Mouse (Mus musculus) small intestine, adult 2 months (tissue): ENCODE results near the gene Rasal1. TPM values are rescaled to one million over a fixed set of nuclear protein-coding genes. Genes with fewer than 3 reads are reported as not detected.
A peak's percentile ranks its signal among the peaks of the same experiment; 100 is the strongest.

Experiments
- H3K27ac ChIP-seq: fragments of 200-500 bp; 2 replicates; pipeline ENCODE4 v1.5.1; 2012; ENCODE audit warnings: low read depth, low read length, control low read depth, inconsistent platforms; ENCODE audit not compliant: insufficient read depth
- H3K27me3 ChIP-seq: fragments of 200-500 bp; 2 replicates; pipeline ENCODE4 v1.6.1; 2012; ENCODE audit warnings: mild to moderate bottlenecking, moderate library complexity, low read length, inconsistent platforms; ENCODE audit not compliant: control insufficient read depth, insufficient read depth
- H3K36me3 ChIP-seq: fragments of 200-500 bp; 2 replicates; pipeline ENCODE4 v1.6.1; 2012; ENCODE audit warnings: mild to moderate bottlenecking, low read length, control low read depth, inconsistent platforms; ENCODE audit not compliant: control insufficient read depth, insufficient read depth
- H3K4me1 ChIP-seq: fragments of 200-500 bp; 2 replicates; pipeline ENCODE4 v1.6.1; 2012; ENCODE audit warnings: low read length, inconsistent platforms, mixed read lengths; ENCODE audit not compliant: control insufficient read depth, insufficient read depth, insufficient read length
- H3K4me3 ChIP-seq: fragments of 200-500 bp; 2 replicates; pipeline ENCODE4 v1.5.1; 2012; ENCODE audit warnings: low read depth, mild to moderate bottlenecking, control low read depth, inconsistent platforms, low read length, moderate library complexity
- CTCF ChIP-seq: fragments of 200-500 bp; IDR thresholded peaks from 2 replicates; pipeline ENCODE4 v1.5.1; 2012; ENCODE audit warnings: low read depth, mild to moderate bottlenecking, control low read depth, inconsistent platforms, low read length, moderate library complexity, mixed read lengths; ENCODE audit not compliant: insufficient replicate concordance, insufficient read length; ENCODE audit errors: extremely low read depth
- POLR2A ChIP-seq: fragments of 200-500 bp; IDR thresholded peaks from 2 replicates; pipeline ENCODE4 v1.6.1; 2012; ENCODE audit warnings: low read depth, mild to moderate bottlenecking, control low read depth, inconsistent platforms, low read length, moderate library complexity
- WGBS: fragments of 180-500 bp; shearing (Covaris S2); methylation state at CpG from one replicate; pipeline ENCODE4 v1.1.7; 2018; 5-methylcytosine and 5-hydroxymethylcytosine counted together
- polyA plus RNA-seq: library from polyadenylated mRNA; depleted of rRNA; stranded (reverse); fragments of >200 nt; gene quantifications from 2 replicates; pipeline ENCODE4 v1.2.3, GENCODE M21; 2012

Rasal1 gene
- polyA plus RNA-seq, 1 experiment: 1.7 TPM

GRCm38 (mm10) chr5:120612442-120612821, 36.2 kb upstream of the Rasal1 start, which contains the start of the genes Rita1 and Ddx54:
Rita1 (minus strand) TSS chr5:120612589.
Ddx54 (plus strand) TSS chr5:120612739.
- Histone ChIP-seq H3K27me3 (no peaks in the 10 kb centered on the region), H3K36me3 (0 out of 2 replicates have a peak, but pooled peaks cover 5% of the 10 kb centered on the region), H3K4me3 (peak within 1 kb of the TSS; percentile 78), H3K4me1 (peaks cover 7% of the 10 kb centered on the region), H3K27ac (peak within 1 kb of the TSS; percentile 92)
- TF ChIP-seq POLR2A (peak; percentile 12), CTCF (no peak)
- 1% methylated on average over 22 of the region's 22 CpGs for WGBS

GRCm38 (mm10) chr5:120612822-120613604, 35.6 kb upstream of the Rasal1 start:
- 1% methylated on average over 69 of the region's 69 CpGs for WGBS
- Histone ChIP-seq H3K4me1 (peaks cover 7% of the 10 kb centered on the region), H3K4me3 (peak overlapping the region; percentile 78), H3K27ac (peak overlapping the region; percentile 92), H3K27me3 (no peaks in the 10 kb centered on the region), H3K36me3 (peaks cover 6% of the 10 kb centered on the region; the same call in 1 of the 2 replicates)
- TF ChIP-seq CTCF: no peak
- TF ChIP-seq POLR2A: peak; percentile 65; the same call in 1 of the 2 replicates

GRCm38 (mm10) chr5:120615903-120616302, 32.7 kb upstream of the Rasal1 start:
- Histone ChIP-seq H3K4me1 (peaks cover 7% of the 10 kb centered on the region), H3K36me3 (peaks cover 28% of the 10 kb centered on the region), H3K4me3 (no peak overlapping the region), H3K27ac (no peak overlapping the region), H3K27me3 (no peaks in the 10 kb centered on the region)
- TF ChIP-seq CTCF: peak; percentile 24; the same call in 1 of the 2 replicates
- TF ChIP-seq POLR2A: no peak
- over 99% methylated on average over 4 of the region's 4 CpGs for WGBS

- Histone ChIP-seq H3K4me1 (peaks cover 3% of the 10 kb centered on the region), H3K4me3 (no peak overlapping the region), H3K36me3 (peaks cover 56% of the 10 kb centered on the region), H3K27me3 (no peaks in the 10 kb centered on the region), H3K27ac (no peak overlapping the region)
- TF ChIP-seq CTCF (no peak), POLR2A (no peak)
- WGBS: 82% methylated on average over 12 of the region's 12 CpGs
Observed at GRCm38 (mm10) chr5:120618778-120619177, 29.8 kb upstream of the Rasal1 start.

- 21% methylated on average over 5 of the region's 5 CpGs for WGBS
- Histone ChIP-seq H3K36me3 (peaks cover 60% of the 10 kb centered on the region), H3K4me3 (no peak overlapping the region), H3K4me1 (peaks cover 3% of the 10 kb centered on the region; the same call in 1 of the 2 replicates), H3K27ac (no peak overlapping the region), H3K27me3 (no peaks in the 10 kb centered on the region)
- TF ChIP-seq CTCF: peak; percentile 84
- no peak for TF ChIP-seq POLR2A
Observed at GRCm38 (mm10) chr5:120619201-120619600, 29.4 kb upstream of the Rasal1 start.

GRCm38 (mm10) chr5:120620375-120621077, 28.1 kb upstream of the Rasal1 start:
- 71% methylated on average over 18 of the region's 18 CpGs for WGBS
- no peaks in the 10 kb centered on the region for H3K27me3 ChIP-seq
- TF ChIP-seq POLR2A (no peak), CTCF (peak; percentile 91)
- H3K4me3 ChIP-seq: no peak overlapping the region
- peaks cover 72% of the 10 kb centered on the region for H3K36me3 ChIP-seq
- no peak overlapping the region for H3K27ac ChIP-seq
- H3K4me1 ChIP-seq: peaks cover 3% of the 10 kb centered on the region; the same call in 1 of the 2 replicates
